Comparison of ENCODE assay signal across 29 mouse cellular contexts in the genomic region with DNA sequence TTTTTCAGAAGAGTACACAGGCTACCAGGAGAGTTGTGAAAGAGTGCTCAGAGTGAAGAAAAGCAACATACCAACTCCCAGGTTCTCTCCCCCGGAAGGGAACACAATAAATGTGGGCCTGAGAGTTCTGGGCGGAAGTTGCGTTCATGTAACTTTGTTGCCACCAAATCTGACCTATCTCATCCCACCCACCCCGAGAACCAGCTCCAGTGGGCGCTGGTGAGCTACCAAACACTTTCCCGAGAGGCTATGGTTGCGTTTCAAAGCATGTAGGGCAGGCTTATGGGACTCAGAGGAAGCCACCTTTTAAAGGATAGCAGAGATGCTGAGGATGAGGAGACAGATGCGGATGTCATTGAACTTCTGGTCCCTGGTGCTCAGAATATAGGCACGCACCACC. TPM values are rescaled to one million over a fixed set of nuclear protein-coding genes. Genes with fewer than 3 reads are reported as not detected.
A peak's percentile ranks its signal among the peaks of the same experiment; 100 is the strongest.
DNase-seq lines count a peak whose midpoint lies in the region; ATAC-seq and TF ChIP-seq lines count a peak whose summit lies in the region.
"Had no signal": no experiment of that assay in that cellular context is flagged by ENCODE, and none has a peak within 500 bp of the region (broad histone marks: within the 10 kb centered on the region; RNA-seq: fewer than 3 reads in every experiment).

No protein-coding gene starts in this region.

- peak; percentile 28; the same call in 1 of the 2 replicates for TF ChIP-seq CTCF in heart, postnatal 0 days (IDR thresholded peaks at IDR 0.05; ENCODE audit: low read depth)
- TF ChIP-seq CTCF in liver, adult 2 months (IDR thresholded peaks at IDR 0.05; ENCODE audit: low read depth, low read length), result peak; percentile 56
- TF ChIP-seq CTCF in E14TG2a.4 (conservative IDR thresholded peaks at IDR 0.05; ENCODE audit: low read length), result peak; percentile 14; the same call in 1 of the 2 replicates

- H3K27ac ChIP-seq in heart, postnatal 0 days (ENCODE audit: low read depth), result no peak overlapping the region
- no peak overlapping the region for H3K27ac ChIP-seq in heart, embryonic 11.5 days (ENCODE audit: low read depth, low read length)
- H3K27ac ChIP-seq in liver, adult 2 months (replicated peaks; ENCODE audit: insufficient read depth, low read depth, low read length), result no peak overlapping the region
- H3K27ac ChIP-seq: embryonic facial prominence, embryonic 12.5 days; forebrain, embryonic 13.5 days; hindbrain, embryonic 15.5 days; limb, embryonic 12.5 days; liver, embryonic 15.5 days had no signal

- no peak for TF ChIP-seq POLR2A in liver, adult 2 months (IDR thresholded peaks at IDR 0.05; ENCODE audit: extremely low read depth, insufficient read depth, low read length)

- WGBS in heart, postnatal 0 days, result 45% methylated on average over 9 of the region's 9 CpGs
- WGBS in heart, embryonic 11.5 days (ENCODE audit: insufficient replicate concordance), result 45% methylated on average over 9 of the region's 9 CpGs
- WGBS in liver, adult 2 months, result 43% methylated on average over 9 of the region's 9 CpGs

- H3K4me1 ChIP-seq in heart, postnatal 0 days (ENCODE audit: control insufficient read depth, insufficient read depth), result no peaks in the 10 kb centered on the region
- no peaks in the 10 kb centered on the region for H3K4me1 ChIP-seq in heart, embryonic 11.5 days (ENCODE audit: control insufficient read depth, insufficient read depth, low read length)
- no peaks in the 10 kb centered on the region for H3K4me1 ChIP-seq in liver, adult 2 months (ENCODE audit: control insufficient read depth, insufficient read depth, low read length)
- H3K4me1 ChIP-seq in E14TG2a.4 (replicated peaks; ENCODE audit: low read depth, low read length), result peaks cover 15% of the 10 kb centered on the region
- H3K4me1 ChIP-seq: embryonic facial prominence, embryonic 12.5 days; forebrain, embryonic 13.5 days; hindbrain, embryonic 15.5 days; liver, embryonic 15.5 days had no signal

- no peak overlapping the region for H3K4me2 ChIP-seq in heart, postnatal 0 days (ENCODE audit: low read depth, low read length)
- no peak overlapping the region for H3K4me2 ChIP-seq in heart, embryonic 11.5 days
- H3K4me2 ChIP-seq: embryonic facial prominence, embryonic 12.5 days; forebrain, embryonic 13.5 days; hindbrain, embryonic 15.5 days; limb, embryonic 12.5 days; liver, embryonic 15.5 days had no signal

- no peak overlapping the region for H3K4me3 ChIP-seq in heart, postnatal 0 days (ENCODE audit: low read depth, low read length)
- no peak overlapping the region for H3K4me3 ChIP-seq in heart, embryonic 11.5 days (ENCODE audit: low read depth, low read length)
- no peak overlapping the region for H3K4me3 ChIP-seq in liver, adult 2 months (ENCODE audit: insufficient read depth, low read depth, low read length)
- no peak overlapping the region for H3K4me3 ChIP-seq in E14TG2a.4 (replicated peaks; ENCODE audit: low read length)
- H3K4me3 ChIP-seq: embryonic facial prominence, embryonic 12.5 days; erythroblast, embryonic 14.5 days; forebrain, embryonic 13.5 days; hindbrain, embryonic 15.5 days; limb, embryonic 12.5 days; liver, embryonic 15.5 days had no signal

- TF ChIP-seq EP300 in heart, postnatal 0 days (IDR thresholded peaks at IDR 0.05; ENCODE audit: low read depth), result no peak

- H3K9ac ChIP-seq in heart, postnatal 0 days (replicated peaks; ENCODE audit: low read depth, low read length), result no peak overlapping the region
- H3K9ac ChIP-seq in heart, embryonic 11.5 days (ENCODE audit: low read depth, low read length), result no peak overlapping the region
- H3K9ac ChIP-seq in liver, adult 2 months (ENCODE audit: low read depth, low read length), result no peak overlapping the region
- H3K9ac ChIP-seq: embryonic facial prominence, embryonic 12.5 days; forebrain, embryonic 13.5 days; hindbrain, embryonic 15.5 days; limb, embryonic 12.5 days; liver, embryonic 15.5 days had no signal

- H3K27me3 ChIP-seq in heart, postnatal 0 days (ENCODE audit: control insufficient read depth, insufficient read depth, low read length), result peaks cover 20% of the 10 kb centered on the region
- H3K27me3 ChIP-seq in heart, embryonic 11.5 days (ENCODE audit: control insufficient read depth, insufficient read depth, low read length), result peaks cover 14% of the 10 kb centered on the region
- H3K27me3 ChIP-seq in liver, adult 2 months (ENCODE audit: control insufficient read depth, insufficient read depth, low read length), result peaks cover 3% of the 10 kb centered on the region; the same call in 1 of the 2 replicates
- H3K27me3 ChIP-seq in E14TG2a.4 (ENCODE audit: insufficient read depth, low read length), result peaks cover 6% of the 10 kb centered on the region

- H3K79me2 ChIP-seq in liver, adult 2 months (ENCODE audit: control insufficient read depth, insufficient read depth, low read length), result no peaks in the 10 kb centered on the region

- no peaks in the 10 kb centered on the region for H3K36me3 ChIP-seq in heart, postnatal 0 days (replicated peaks; ENCODE audit: control insufficient read depth, insufficient read depth, low read length)
- no peaks in the 10 kb centered on the region for H3K36me3 ChIP-seq in heart, embryonic 11.5 days (ENCODE audit: control insufficient read depth, insufficient read depth, low read length)
- H3K36me3 ChIP-seq in liver, adult 2 months (ENCODE audit: control insufficient read depth, insufficient read depth, low read length), result no peaks in the 10 kb centered on the region
- no peaks in the 10 kb centered on the region for H3K36me3 ChIP-seq in E14TG2a.4 (ENCODE audit: insufficient read depth, low read length)
- H3K36me3 ChIP-seq: embryonic facial prominence, embryonic 12.5 days; hindbrain, embryonic 15.5 days; limb, embryonic 12.5 days; liver, embryonic 15.5 days had no signal

- no peak for ATAC-seq in heart, postnatal 0 days (ENCODE audit: insufficient read depth, low read depth)
- no peak for ATAC-seq in heart, embryonic 11.5 days (replicated peaks; ENCODE audit: insufficient number of reproducible peaks, low FRiP score, low TSS enrichment)
- ATAC-seq: forebrain, embryonic 13.5 days had no signal

- peak; percentile 7 for DNase-seq in heart, postnatal 0 days (ENCODE audit: low spot score)
- no peak for DNase-seq in liver, adult 2 months (ENCODE audit: extremely low read depth, low read depth, low spot score)
- no peak for DNase-seq in liver
- DNase-seq in R1 (ENCODE audit: low read depth, low spot score), result peak; percentile 50
- DNase-seq in right cerebral cortex, adult 18-20 months, result no peak
- no peak for DNase-seq in heart, adult 9 months (ENCODE audit: low spot score in 2 of 2)
- DNase-seq: adrenal gland, postnatal 36 days; B cell, adult 2 months; cerebellum, adult 2 months; cerebellum, postnatal 36 days; gastrocnemius, postnatal 36 days; heart, postnatal 4 days; kidney, adult 18-20 months; kidney, postnatal 36 days; layer of hippocampus, adult 9-11 months; retina, postnatal 1 day; thymus, postnatal 14 days had no signal

- H3K9me3 ChIP-seq in heart, postnatal 0 days (replicated peaks; ENCODE audit: control insufficient read depth, low read length), result no peaks in the 10 kb centered on the region
- H3K9me3 ChIP-seq in heart, embryonic 11.5 days (replicated peaks; ENCODE audit: control insufficient read depth, low read length), result no peaks in the 10 kb centered on the region
- H3K9me3 ChIP-seq in E14TG2a.4 (ENCODE audit: low read length), result peaks cover 9% of the 10 kb centered on the region; the same call in 1 of the 2 replicates
- H3K9me3 ChIP-seq: embryonic facial prominence, embryonic 12.5 days; forebrain, embryonic 13.5 days; hindbrain, embryonic 15.5 days; limb, embryonic 12.5 days; liver, embryonic 15.5 days had no signal

RNA-seq across cellular contexts. Expression of a gene that starts 26.6 kb away (rescaled TPM):
- total RNA-seq in heart, postnatal 0 days (2014; rRNA removed; ENCODE audit: low replicate concordance), result not detected in 2 replicates
- polyA plus RNA-seq in heart, postnatal 0 days (2015; fragmentation: Nextera tagmentation; extraction: Ambion mirVana), result not detected in 2 replicates
- polyA plus RNA-seq in heart, embryonic 11.5 days (2014; fragmentation: Nextera tagmentation; extraction: Ambion mirVana), result not detected in 2 replicates
- total RNA-seq in liver, adult 2 months (2014; rRNA removed), result not detected in 2 replicates
- polyA plus RNA-seq in liver, adult 2 months (2012; rRNA removed), result not detected in 2 replicates
- total RNA-seq: heart, postnatal 4 days; left cerebral cortex, adult 8-10 months; megakaryocyte-erythroid progenitor cell, adult 5-6 weeks; monocyte, adult 5-6 weeks had no signal
- polyA plus RNA-seq: erythroblast, embryonic 14.5 days; forebrain, embryonic 13.5 days; heart, embryonic 14.5 days; liver, embryonic 15.5 days had no signal

Comparison
In these comparisons a context has a peak if more than half of its experiments do, and no peak if none do; other contexts are left out.
1. DNase-seq: peak in heart, postnatal 0 days (single experiment) and R1 (single experiment); none in liver, adult 2 months (single experiment), liver (single experiment), right cerebral cortex, adult 18-20 months (single experiment) and heart, adult 9 months (0 of 2).
2. Peak in every context shown above with its lines, with median percentiles within 50 percentile points of each other: CTCF ChIP-seq.